Mouse (Mus musculus) ES-E14 (cell line): ENCODE data around the gene Hist1h4i.

Source experiments
- MAFK ChIP-seq: IDR thresholded peaks from 2 replicates; pipeline ENCODE4 v1.6.1; 2014; ENCODE audit warnings: mild to moderate bottlenecking, low read depth, low read length, inconsistent platforms; ENCODE audit not compliant: insufficient read depth
- ZNF384 ChIP-seq: IDR thresholded peaks from 2 replicates; pipeline ENCODE4 v1.6.1; 2012; ENCODE audit warnings: low read depth, low read length, inconsistent platforms

GRCm38 (mm10) chr13:22029928-22030327 lies 11.2 kb downstream of the Hist1h4i start:
- 0 out of 2 replicates have a peak, but pooled peaks have one; percentile 31 for TF ChIP-seq MAFK
- no peak for TF ChIP-seq ZNF384
